Mouse (Mus musculus) hindbrain, embryonic 15.5 days (tissue): Measurements from ENCODE around the gene Lhfp. TPM values are rescaled to one million over a fixed set of nuclear protein-coding genes. Genes with fewer than 3 reads are reported as not detected.

Experiments
- ATAC-seq: fragments of 200-750 bp; cut with Nextera tagmentation; 2 replicates; pipeline ENCODE4 v1.8.0; 2017; ENCODE audit warnings: low read depth, moderate number of reproducible peaks, moderate TSS enrichment; ENCODE audit not compliant: low FRiP score
- H3K27ac ChIP-seq: fragments of 300-500 bp; sonication (generic); replicated peaks from 2 replicates; pipeline ENCODE4 v1.5.1; 2015; ENCODE audit warnings: mild to moderate bottlenecking, inconsistent platforms
- H3K27me3 ChIP-seq: fragments of 300-500 bp; sonication (generic); 2 replicates; pipeline ENCODE4 v1.6.1; 2015; ENCODE audit warnings: control low read depth, inconsistent platforms
- H3K36me3 ChIP-seq: fragments of 300-500 bp; sonication (generic); 2 replicates; pipeline ENCODE4 v1.6.1; 2015; ENCODE audit warnings: control low read depth, inconsistent platforms
- H3K4me1 ChIP-seq: fragments of 300-500 bp; sonication (generic); replicated peaks from 2 replicates; pipeline ENCODE4 v1.6.1; 2015; ENCODE audit warnings: control low read depth, inconsistent platforms
- H3K4me2 ChIP-seq: fragments of 300-500 bp; sonication (generic); 2 replicates; pipeline ENCODE4 v1.6.1; 2015; ENCODE audit warnings: moderate library complexity, mild to moderate bottlenecking, inconsistent platforms
- H3K4me3 ChIP-seq: fragments of 300-500 bp; sonication (generic); 2 replicates; pipeline ENCODE4 v1.5.1; 2015; ENCODE audit warnings: mild to moderate bottlenecking, inconsistent platforms
- H3K9ac ChIP-seq: fragments of 300-500 bp; sonication (generic); 2 replicates; pipeline ENCODE4 v1.6.1; 2015; ENCODE audit warnings: inconsistent platforms
- H3K9me3 ChIP-seq: fragments of 300-500 bp; sonication (generic); 2 replicates; pipeline ENCODE4 v1.6.1; 2016; ENCODE audit warnings: control low read depth, inconsistent platforms
- WGBS: fragments of 180-500 bp; shearing (Covaris S2); methylation state at CpG from one replicate; pipeline ENCODE4 v1.1.7; 2015; 5-methylcytosine and 5-hydroxymethylcytosine counted together
- polyA plus RNA-seq: library from polyadenylated mRNA; unstranded; fragments of >200 nt; fragmentation: Nextera tagmentation; extraction: Ambion mirVana; gene quantifications from 2 replicates; pipeline ENCODE4 v1.2.1, GENCODE M21; 2015

Lhfp gene
- polyA plus RNA-seq, 1 experiment from 2014 or later, result 69.7 TPM

DNA sequence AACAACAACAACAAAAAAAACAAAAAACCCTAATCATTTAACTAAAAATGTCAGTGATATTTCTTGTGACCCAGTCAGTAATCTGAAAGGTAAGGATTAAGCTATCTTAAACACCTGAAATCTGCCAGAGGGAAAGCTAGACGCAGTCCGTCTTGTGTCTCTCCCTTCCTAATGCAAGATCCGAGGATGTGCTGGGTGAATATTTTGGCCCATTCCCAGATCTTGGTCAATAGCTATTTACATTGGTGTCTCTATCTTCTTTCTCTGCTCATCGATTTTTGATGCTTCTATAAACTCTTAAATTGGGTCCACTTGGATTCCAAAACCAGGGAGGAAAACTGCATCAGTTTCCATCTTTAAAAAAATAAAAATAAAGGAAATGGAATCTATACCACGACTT is 104.6 kb downstream of the Lhfp start:
- H3K4me2 ChIP-seq, result no peak overlapping the region
- H3K9ac ChIP-seq, result no peak overlapping the region
- H3K9me3 ChIP-seq, result no peaks in the 10 kb centered on the region
- no peak overlapping the region for H3K27ac ChIP-seq
- H3K4me3 ChIP-seq, result no peak overlapping the region
- H3K36me3 ChIP-seq, result no peaks in the 10 kb centered on the region
- peaks cover 5% of the 10 kb centered on the region; the same call in 1 of the 2 replicates for H3K4me1 ChIP-seq
- H3K27me3 ChIP-seq, result no peaks in the 10 kb centered on the region
- 79% methylated on average over 5 of the region's 5 CpGs for WGBS
- ATAC-seq, result no peak

DNA sequence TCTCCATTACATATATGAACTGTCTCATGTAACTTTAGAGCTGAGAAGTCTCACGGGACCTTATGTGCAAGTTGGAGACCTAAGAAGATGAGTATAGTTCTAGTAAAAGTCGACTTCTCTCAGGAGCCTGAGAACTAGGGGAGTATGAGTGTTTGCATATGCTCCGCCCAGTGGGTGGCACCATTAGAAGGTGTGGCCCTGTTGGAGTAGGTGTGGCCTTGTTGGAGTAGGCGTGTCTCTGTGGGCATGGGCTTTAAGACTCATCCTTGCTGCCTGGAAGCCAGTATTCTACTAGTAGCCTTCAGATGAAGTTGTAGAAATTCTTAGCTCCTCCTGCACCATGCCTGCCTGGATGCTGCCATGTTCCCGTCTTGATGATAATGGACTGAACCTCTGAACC is 105.7 kb downstream of the Lhfp start:
- Histone ChIP-seq H3K27me3 (no peaks in the 10 kb centered on the region), H3K4me2 (no peak overlapping the region), H3K9ac (no peak overlapping the region), H3K27ac (no peak overlapping the region), H3K36me3 (no peaks in the 10 kb centered on the region), H3K4me3 (no peak overlapping the region), H3K4me1 (peaks cover 5% of the 10 kb centered on the region; the same call in 1 of the 2 replicates), H3K9me3 (no peaks in the 10 kb centered on the region)
- 92% methylated on average over 5 of the region's 5 CpGs for WGBS
- no peak for ATAC-seq

- Histone ChIP-seq H3K4me1 (no peaks in the 10 kb centered on the region), H3K9ac (no peak overlapping the region), H3K27ac (no peak overlapping the region), H3K27me3 (no peaks in the 10 kb centered on the region), H3K9me3 (peaks cover 5% of the 10 kb centered on the region; the same call in 1 of the 2 replicates), H3K36me3 (no peaks in the 10 kb centered on the region), H3K4me3 (no peak overlapping the region), H3K4me2 (no peak overlapping the region)
- 90% methylated on average over 3 of the region's 3 CpGs for WGBS
- no peak for ATAC-seq
These were observed 107.4 kb downstream of the Lhfp start for GRCm38 (mm10) chr3:53148751-53149150.

- Histone ChIP-seq H3K36me3 (no peaks in the 10 kb centered on the region), H3K4me3 (no peak overlapping the region), H3K27me3 (no peaks in the 10 kb centered on the region), H3K27ac (no peak overlapping the region), H3K9ac (no peak overlapping the region), H3K9me3 (peaks cover 5% of the 10 kb centered on the region; the same call in 1 of the 2 replicates), H3K4me2 (no peak overlapping the region), H3K4me1 (no peaks in the 10 kb centered on the region)
- ATAC-seq, result no peak
- 88% methylated on average over 7 of the region's 7 CpGs for WGBS
These were observed 108.4 kb downstream of the Lhfp start for GRCm38 (mm10) chr3:53149625-53150320.

DNA sequence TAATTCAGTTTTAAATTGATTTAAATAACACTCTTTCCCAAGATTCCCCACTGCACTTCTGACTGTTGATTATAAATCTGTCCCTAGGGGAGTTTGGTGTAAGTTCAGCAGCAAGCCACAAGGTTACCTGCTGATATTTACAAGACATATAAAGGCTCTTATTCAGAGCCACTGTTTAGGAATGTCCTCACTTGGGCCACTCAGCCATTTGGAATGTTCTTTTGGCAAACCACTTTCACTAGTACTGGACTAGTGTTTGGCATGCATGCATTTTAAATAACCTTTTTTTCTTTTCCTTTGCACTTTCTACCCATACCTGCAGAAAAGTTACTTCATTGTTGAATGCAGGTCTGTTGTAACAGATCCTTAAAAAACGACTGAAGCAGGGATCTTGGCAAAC is 109.8 kb downstream of the Lhfp start:
- H3K9me3 ChIP-seq, result peaks cover 5% of the 10 kb centered on the region; the same call in 1 of the 2 replicates
- H3K27ac ChIP-seq, result no peak overlapping the region
- H3K4me2 ChIP-seq, result no peak overlapping the region
- ATAC-seq, result no peak
- no peaks in the 10 kb centered on the region for H3K36me3 ChIP-seq
- no peaks in the 10 kb centered on the region for H3K27me3 ChIP-seq
- H3K4me3 ChIP-seq, result no peak overlapping the region
- H3K4me1 ChIP-seq, result no peaks in the 10 kb centered on the region
- WGBS, result 50% methylated on average over 1 of the region's 1 CpGs
- H3K9ac ChIP-seq, result no peak overlapping the region

DNA sequence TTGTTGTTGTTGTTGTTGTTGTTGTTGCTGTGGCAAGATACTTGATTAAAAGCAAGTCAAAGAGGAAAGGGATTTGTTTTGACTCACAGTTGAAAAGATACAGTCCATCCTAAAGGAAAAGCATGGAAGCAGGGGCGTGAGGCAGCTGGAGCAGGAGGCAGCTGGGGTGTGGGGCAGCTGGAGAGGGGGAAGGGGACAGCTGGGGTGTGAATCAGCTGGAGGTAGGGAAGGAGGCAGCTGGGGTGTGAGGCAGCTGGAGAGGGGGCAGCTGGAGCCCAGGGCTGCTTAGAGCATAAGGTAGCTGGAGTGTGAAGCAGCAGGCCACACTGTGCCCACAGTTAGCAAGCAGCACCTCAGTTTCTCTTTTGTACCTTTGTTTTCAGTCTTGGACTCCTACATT is 110.3 kb downstream of the Lhfp start:
- no peak for ATAC-seq
- peaks cover 5% of the 10 kb centered on the region; the same call in 1 of the 2 replicates for H3K9me3 ChIP-seq
- no peaks in the 10 kb centered on the region for H3K4me1 ChIP-seq
- H3K27ac ChIP-seq, result no peak overlapping the region
- no peak overlapping the region for H3K4me2 ChIP-seq
- 94% methylated on average over 1 of the region's 1 CpGs for WGBS
- H3K4me3 ChIP-seq, result no peak overlapping the region
- no peak overlapping the region for H3K9ac ChIP-seq
- no peaks in the 10 kb centered on the region for H3K36me3 ChIP-seq
- H3K27me3 ChIP-seq, result no peaks in the 10 kb centered on the region

GRCm38 (mm10) chr3:53161963-53162362 is 120.6 kb downstream of the Lhfp start:
- no peaks in the 10 kb centered on the region for H3K27me3 ChIP-seq
- H3K9ac ChIP-seq, result no peak overlapping the region
- 90% methylated on average over 3 of the region's 3 CpGs for WGBS
- no peak for ATAC-seq
- H3K9me3 ChIP-seq, result no peaks in the 10 kb centered on the region
- no peak overlapping the region for H3K4me2 ChIP-seq
- H3K36me3 ChIP-seq, result no peaks in the 10 kb centered on the region
- no peak overlapping the region for H3K4me3 ChIP-seq
- peaks cover 15% of the 10 kb centered on the region; the same call in 1 of the 2 replicates for H3K4me1 ChIP-seq
- H3K27ac ChIP-seq, result no peak overlapping the region

DNA sequence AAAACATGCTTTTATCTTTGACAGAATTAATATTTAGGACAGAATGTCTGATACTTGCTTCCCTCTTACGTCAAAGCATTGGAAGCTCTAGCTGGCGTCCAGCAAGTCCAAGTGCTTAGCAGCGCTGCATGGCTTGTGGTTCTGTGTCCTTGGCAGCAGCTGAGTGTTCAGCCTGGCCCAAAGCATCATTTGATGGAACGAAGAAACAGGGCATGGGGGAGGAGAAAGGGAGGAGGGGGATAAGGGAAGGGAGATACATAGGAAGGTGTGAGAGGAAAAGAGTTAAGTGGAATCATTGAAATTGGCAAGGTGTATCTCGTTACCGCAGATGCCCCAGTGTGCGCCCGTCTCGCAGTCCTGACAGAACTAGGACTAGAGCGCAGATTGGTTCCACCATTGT is 124.0 kb downstream of the Lhfp start:
- no peaks in the 10 kb centered on the region for H3K27me3 ChIP-seq
- 79% methylated on average over 10 of the region's 10 CpGs for WGBS
- no peak for ATAC-seq
- no peaks in the 10 kb centered on the region for H3K9me3 ChIP-seq
- H3K4me3 ChIP-seq, result no peak overlapping the region
- H3K27ac ChIP-seq, result 0 out of 2 replicates have a peak overlapping the region, but pooled peaks have one; percentile 32
- H3K36me3 ChIP-seq, result no peaks in the 10 kb centered on the region
- H3K4me1 ChIP-seq, result peaks cover 5% of the 10 kb centered on the region; the same call in 1 of the 2 replicates
- no peak overlapping the region for H3K9ac ChIP-seq
- H3K4me2 ChIP-seq, result no peak overlapping the region

GRCm38 (mm10) chr3:53166001-53166400 is 124.7 kb downstream of the Lhfp start:
- H3K4me1 ChIP-seq, result peaks cover 5% of the 10 kb centered on the region; the same call in 1 of the 2 replicates
- no peak overlapping the region for H3K4me3 ChIP-seq
- H3K27ac ChIP-seq, result peak overlapping the region; percentile 57
- WGBS, result 35% methylated on average over 8 of the region's 8 CpGs
- H3K27me3 ChIP-seq, result no peaks in the 10 kb centered on the region
- no peak overlapping the region for H3K9ac ChIP-seq
- H3K36me3 ChIP-seq, result no peaks in the 10 kb centered on the region
- no peak for ATAC-seq
- H3K4me2 ChIP-seq, result no peak overlapping the region
- no peaks in the 10 kb centered on the region for H3K9me3 ChIP-seq

- no peak overlapping the region for H3K9ac ChIP-seq
- H3K36me3 ChIP-seq, result no peaks in the 10 kb centered on the region
- 88% methylated on average over 3 of the region's 3 CpGs for WGBS
- no peak for ATAC-seq
- no peaks in the 10 kb centered on the region for H3K9me3 ChIP-seq
- no peak overlapping the region for H3K4me2 ChIP-seq
- H3K27me3 ChIP-seq, result no peaks in the 10 kb centered on the region
- H3K4me3 ChIP-seq, result no peak overlapping the region
- no peak overlapping the region for H3K27ac ChIP-seq
- 0 out of 2 replicates have a peak, but pooled peaks cover 5% of the 10 kb centered on the region for H3K4me1 ChIP-seq
These were observed 128.2 kb downstream of the Lhfp start for GRCm38 (mm10) chr3:53169486-53169885.

DNA sequence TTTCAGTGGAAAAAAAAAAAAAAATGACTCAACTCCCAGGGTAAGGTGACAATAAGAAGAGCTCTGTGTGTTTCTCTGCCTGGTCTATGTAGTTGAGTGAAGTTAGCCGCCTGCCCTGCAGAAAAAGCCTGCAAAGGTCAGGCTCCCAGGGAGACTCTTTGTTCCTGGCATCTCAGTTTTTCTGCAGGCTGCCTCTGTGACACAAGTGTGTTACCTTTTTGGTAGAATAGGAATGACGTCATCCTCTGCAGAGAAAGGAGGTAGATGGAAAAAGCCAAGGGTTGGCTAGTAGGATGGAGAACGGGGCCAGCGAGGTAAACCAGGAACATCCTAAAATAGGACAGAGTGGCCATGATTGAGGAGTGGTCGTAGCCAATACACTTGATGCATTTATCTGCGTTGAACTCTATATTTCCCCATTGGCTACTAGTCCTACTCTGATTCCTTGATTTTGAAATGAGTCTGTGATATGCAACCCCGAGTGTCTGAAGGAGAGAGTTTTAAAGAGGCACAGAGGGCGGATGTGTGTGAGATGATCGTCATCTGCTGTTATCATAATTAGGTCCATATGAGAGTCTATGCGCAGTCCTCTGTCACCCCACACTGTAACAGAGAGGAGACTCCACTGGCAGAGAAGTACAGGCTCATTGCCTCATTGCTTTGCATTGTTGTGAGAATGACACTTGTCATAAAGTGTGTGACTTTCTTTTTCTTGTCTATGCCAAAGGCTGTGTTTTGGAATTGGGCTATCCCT is 132.2 kb downstream of the Lhfp start:
- Histone ChIP-seq H3K9me3 (no peaks in the 10 kb centered on the region), H3K27me3 (no peaks in the 10 kb centered on the region), H3K4me3 (no peak overlapping the region), H3K36me3 (no peaks in the 10 kb centered on the region), H3K9ac (no peak overlapping the region), H3K27ac (no peak overlapping the region), H3K4me1 (no peaks in the 10 kb centered on the region), H3K4me2 (no peak overlapping the region)
- ATAC-seq, result no peak
- 72% methylated on average over 10 of the region's 10 CpGs for WGBS

DNA sequence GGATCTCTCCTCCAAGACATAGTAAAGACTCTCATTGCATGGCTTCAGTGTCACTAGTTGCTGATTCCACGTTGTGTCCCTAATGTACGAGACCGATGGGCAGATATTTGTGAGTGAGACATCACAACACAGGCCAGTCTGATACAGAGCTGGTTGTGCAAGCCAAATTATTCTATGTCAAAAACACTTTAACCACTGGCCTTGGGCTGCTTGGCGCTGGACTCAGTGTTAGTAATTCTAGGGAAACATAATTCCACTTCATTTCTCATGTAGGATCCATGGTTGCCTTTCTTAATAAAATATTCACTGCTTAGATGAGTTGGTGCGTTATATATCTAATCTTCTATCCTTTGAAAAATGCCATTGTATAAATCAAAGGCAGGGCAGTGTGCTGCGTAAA is 138.6 kb downstream of the Lhfp start:
- H3K9ac ChIP-seq, result no peak overlapping the region
- no peak for ATAC-seq

More for the DNA sequence above, 138.6 kb downstream of the Lhfp start:
- H3K4me2 ChIP-seq, result no peak overlapping the region
- no peak overlapping the region for H3K27ac ChIP-seq
- H3K36me3 ChIP-seq, result no peaks in the 10 kb centered on the region
- WGBS, result 91% methylated on average over 6 of the region's 6 CpGs
- no peaks in the 10 kb centered on the region for H3K4me1 ChIP-seq
- no peak overlapping the region for H3K4me3 ChIP-seq
- H3K9me3 ChIP-seq, result no peaks in the 10 kb centered on the region
- no peaks in the 10 kb centered on the region for H3K27me3 ChIP-seq
